Mouse (Mus musculus) MEL (cell line): ENCODE measurements around the gene Osbp2.

Experiments used
- CTCF ChIP-seq, 3 experiments: IDR thresholded peaks in 2 of 3; conservative IDR thresholded peaks in 1 of 3; 2 replicates each; pipeline ENCODE4 v1.5.1; 2011 to 2012; ENCODE audit warnings: low read length in 3 of 3, low read depth in 2 of 3, mild to moderate bottlenecking in 2 of 3, improper control_type of control experiment in 1 of 3, inconsistent platforms in 1 of 3, mixed read lengths in 1 of 3, moderate library complexity in 1 of 3; ENCODE audit not compliant: control insufficient read depth in 1 of 3, insufficient read depth in 1 of 3, poor library complexity in 1 of 3, severe bottlenecking in 1 of 3
- NRF1 ChIP-seq: IDR thresholded peaks from 2 replicates; pipeline ENCODE4 v1.6.1; 2014; ENCODE audit warnings: low read depth, mild to moderate bottlenecking, inconsistent platforms, low read length, improper control_type of control experiment, moderate library complexity; ENCODE audit not compliant: poor library complexity, insufficient read depth, severe bottlenecking
- POLR2A ChIP-seq, 2 experiments: IDR thresholded peaks; 2 replicates each; pipeline ENCODE4 v1.6.1; 2011 to 2012; ENCODE audit warnings: low read length in 2 of 2, mild to moderate bottlenecking in 2 of 2, control low read depth in 1 of 2, improper control_type of control experiment in 1 of 2, low read depth in 1 of 2, moderate library complexity in 1 of 2; ENCODE audit not compliant: control insufficient read depth in 1 of 2, insufficient read depth in 1 of 2, poor library complexity in 1 of 2
- TAL1 ChIP-seq: IDR thresholded peaks from 2 replicates; pipeline ENCODE4 v1.6.1; 2012; ENCODE audit warnings: mild to moderate bottlenecking, inconsistent platforms, low read length, moderate library complexity, mixed read lengths

DNA sequence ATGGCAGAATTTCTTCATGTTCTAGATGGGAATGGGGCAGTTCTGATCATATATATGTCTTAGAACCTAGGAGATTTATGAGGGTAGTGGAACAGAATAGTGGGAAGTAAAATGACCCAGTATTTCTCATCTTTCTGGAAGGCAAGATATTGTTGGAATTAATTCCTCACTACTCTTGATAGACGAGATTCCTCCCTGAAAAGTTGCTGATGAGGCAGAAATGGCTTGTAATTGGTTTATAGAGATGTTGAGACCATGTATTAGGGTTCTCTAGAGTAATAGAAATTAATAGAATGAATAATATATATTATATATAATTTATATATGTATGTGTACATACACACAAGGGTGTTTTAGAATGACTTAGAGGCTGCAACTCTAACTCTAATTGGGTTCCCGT is 201.7 kb downstream of the Osbp2 start:
- TF ChIP-seq TAL1 (no peak), POLR2A (IDR thresholded peaks at IDR 0.05; ENCODE audit: control insufficient read depth in 1 of 2, insufficient read depth in 1 of 2, low read depth in 1 of 2, low read length in 2 of 2, poor library complexity in 1 of 2) (no peak), CTCF (IDR thresholded peaks at IDR 0.05 in 2 of 3, conservative IDR thresholded peaks at IDR 0.05 in 1 of 3; ENCODE audit: control insufficient read depth in 1 of 3, insufficient read depth in 1 of 3, low read depth in 2 of 3, low read length in 3 of 3, poor library complexity in 1 of 3, severe bottlenecking in 1 of 3) (no peak), NRF1 (no peak)
